Mouse (Mus musculus) embryonic facial prominence, embryonic 11.5 days (tissue): Measurements from ENCODE around the gene Gm42906. TPM values are rescaled to one million over a fixed set of nuclear protein-coding genes. Genes with fewer than 3 reads are reported as not detected.
A peak's percentile ranks its signal among the peaks of the same experiment; 100 is the strongest.

Source experiments
- ATAC-seq: fragments of 200-750 bp; cut with Nextera tagmentation; replicated peaks from 2 replicates; pipeline ENCODE4 v1.8.0; 2017; ENCODE audit warnings: low read depth; ENCODE audit not compliant: insufficient number of reproducible peaks, low FRiP score, low TSS enrichment
- DNase-seq: peaks from one replicate; pipeline ENCODE4 v3.0.0-alpha.2; 2015; ENCODE audit warnings: low spot score
- H3K27ac ChIP-seq: fragments of 300-500 bp; sonication (generic); replicated peaks from 2 replicates; pipeline ENCODE4 v1.5.1; 2014; ENCODE audit warnings: mild to moderate bottlenecking, low read depth, low read length, control low read depth
- H3K27me3 ChIP-seq: fragments of 300-500 bp; sonication (generic); 2 replicates; pipeline ENCODE4 v1.6.1; 2014; ENCODE audit warnings: mild to moderate bottlenecking, low read length, moderate library complexity, mixed read lengths; ENCODE audit not compliant: control insufficient read depth, insufficient read depth
- H3K36me3 ChIP-seq: fragments of 300-500 bp; sonication (generic); replicated peaks from 2 replicates; pipeline ENCODE4 v1.6.1; 2014; ENCODE audit warnings: low read depth, mild to moderate bottlenecking, low read length, moderate library complexity, mixed read lengths; ENCODE audit not compliant: control insufficient read depth, insufficient read depth
- H3K4me1 ChIP-seq: fragments of 300-500 bp; sonication (generic); 2 replicates; pipeline ENCODE4 v1.6.1; 2014; ENCODE audit warnings: low read length, mixed read lengths; ENCODE audit not compliant: control insufficient read depth, insufficient read depth
- H3K4me2 ChIP-seq: fragments of 300-500 bp; sonication (generic); 2 replicates; pipeline ENCODE4 v1.6.1; 2014; ENCODE audit warnings: low read depth, mild to moderate bottlenecking, control low read depth, low read length, moderate library complexity
- H3K4me3 ChIP-seq: fragments of 300-500 bp; sonication (generic); 2 replicates; pipeline ENCODE4 v1.5.1; 2014; ENCODE audit warnings: low read depth, low read length, control low read depth
- H3K9ac ChIP-seq: fragments of 300-500 bp; sonication (generic); replicated peaks from 2 replicates; pipeline ENCODE4 v1.6.1; 2014; ENCODE audit warnings: mild to moderate bottlenecking, control low read depth, low read length
- H3K9me3 ChIP-seq: fragments of 300-500 bp; sonication (generic); replicated peaks from 2 replicates; pipeline ENCODE4 v1.6.1; 2016; ENCODE audit warnings: mild to moderate bottlenecking, low read length, inconsistent platforms, mixed read lengths; ENCODE audit not compliant: control insufficient read depth
- WGBS: fragments of 180-500 bp; shearing (Covaris S2); extraction: QIAGEN DNeasy Blood & Tissue Kit; methylation state at CpG from one replicate; pipeline ENCODE4 v1.1.7; 2014; 5-methylcytosine and 5-hydroxymethylcytosine counted together
- polyA plus RNA-seq: library from polyadenylated mRNA; unstranded; fragments of >200 nt; fragmentation: Nextera tagmentation; extraction: Ambion mirVana; gene quantifications from 2 replicates; pipeline ENCODE4 v1.2.1, GENCODE M21; 2014

Gene Gm42906
- polyA plus RNA-seq, 1 experiment from 2014 or later = not detected

GRCm38 (mm10) chr5:151026069-151026468 lies 401.9 kb downstream of the Gm42906 start:
- H3K27ac ChIP-seq = no peak overlapping the region
- H3K9me3 ChIP-seq = no peaks in the 10 kb centered on the region
- H3K4me3 ChIP-seq = no peak overlapping the region
- ATAC-seq (no peak), DNase-seq (no peak)
- H3K9ac ChIP-seq = no peak overlapping the region
- WGBS = 93% methylated on average over 4 of the region's 4 CpGs
- H3K4me1 ChIP-seq = no peaks in the 10 kb centered on the region; the same call in 1 of the 2 replicates
- H3K27me3 ChIP-seq = no peaks in the 10 kb centered on the region
- no peak overlapping the region for H3K4me2 ChIP-seq
- no peaks in the 10 kb centered on the region for H3K36me3 ChIP-seq

- H3K9ac ChIP-seq = no peak overlapping the region
- DNase-seq (no peak), ATAC-seq (no peak)
- H3K4me1 ChIP-seq = no peaks in the 10 kb centered on the region; the same call in 1 of the 2 replicates
- no peaks in the 10 kb centered on the region for H3K27me3 ChIP-seq
- WGBS = 70% methylated on average over 2 of the region's 2 CpGs
- no peak overlapping the region for H3K27ac ChIP-seq
- no peak overlapping the region for H3K4me2 ChIP-seq
- no peaks in the 10 kb centered on the region for H3K9me3 ChIP-seq
- H3K36me3 ChIP-seq = no peaks in the 10 kb centered on the region
- H3K4me3 ChIP-seq = no peak overlapping the region
Measured at GRCm38 (mm10) chr5:151024483-151024882, 403.5 kb downstream of the Gm42906 start.

GRCm38 (mm10) chr5:151023461-151023860 lies 404.5 kb downstream of the Gm42906 start:
- Histone ChIP-seq H3K36me3 (no peaks in the 10 kb centered on the region), H3K4me3 (no peak overlapping the region), H3K9me3 (no peaks in the 10 kb centered on the region), H3K27ac (no peak overlapping the region), H3K27me3 (no peaks in the 10 kb centered on the region), H3K9ac (peak overlapping the region; percentile 23), H3K4me2 (no peak overlapping the region), H3K4me1 (no peaks in the 10 kb centered on the region; the same call in 1 of the 2 replicates)
- DNase-seq (peak; percentile 66), ATAC-seq (no peak)
- 7% methylated on average over 8 of the region's 8 CpGs for WGBS

GRCm38 (mm10) chr5:151022939-151023338 lies 405.0 kb downstream of the Gm42906 start:
- DNase-seq (no peak), ATAC-seq (no peak)
- H3K4me3 ChIP-seq = no peak overlapping the region
- H3K27me3 ChIP-seq = no peaks in the 10 kb centered on the region
- 32% methylated on average over 1 of the region's 1 CpGs for WGBS
- H3K36me3 ChIP-seq = no peaks in the 10 kb centered on the region
- no peak overlapping the region for H3K9ac ChIP-seq
- H3K27ac ChIP-seq = no peak overlapping the region
- H3K4me2 ChIP-seq = no peak overlapping the region
- no peaks in the 10 kb centered on the region for H3K9me3 ChIP-seq
- H3K4me1 ChIP-seq = no peaks in the 10 kb centered on the region; the same call in 1 of the 2 replicates

GRCm38 (mm10) chr5:151022026-151022425 lies 405.9 kb downstream of the Gm42906 start:
- DNase-seq (no peak), ATAC-seq (no peak)
- Histone ChIP-seq H3K36me3 (no peaks in the 10 kb centered on the region), H3K4me2 (no peak overlapping the region), H3K4me3 (no peak overlapping the region), H3K9me3 (no peaks in the 10 kb centered on the region), H3K9ac (no peak overlapping the region), H3K4me1 (no peaks in the 10 kb centered on the region), H3K27me3 (no peaks in the 10 kb centered on the region), H3K27ac (no peak overlapping the region)
- 81% methylated on average over 7 of the region's 7 CpGs for WGBS

GRCm38 (mm10) chr5:151020831-151021230 lies 407.1 kb downstream of the Gm42906 start:
- DNase-seq = no peak
- Histone ChIP-seq H3K4me2 (no peak overlapping the region), H3K27me3 (no peaks in the 10 kb centered on the region), H3K36me3 (no peaks in the 10 kb centered on the region), H3K27ac (no peak overlapping the region), H3K9me3 (no peaks in the 10 kb centered on the region), H3K4me3 (no peak overlapping the region), H3K9ac (no peak overlapping the region), H3K4me1 (no peaks in the 10 kb centered on the region)
- ATAC-seq = no peak
- 81% methylated on average over 14 of the region's 14 CpGs for WGBS

GRCm38 (mm10) chr5:151020031-151020820 lies 407.7 kb downstream of the Gm42906 start:
- Histone ChIP-seq H3K27ac (no peak overlapping the region), H3K27me3 (no peaks in the 10 kb centered on the region), H3K9me3 (no peaks in the 10 kb centered on the region), H3K9ac (no peak overlapping the region), H3K36me3 (no peaks in the 10 kb centered on the region), H3K4me3 (no peak overlapping the region), H3K4me2 (no peak overlapping the region), H3K4me1 (no peaks in the 10 kb centered on the region)
- ATAC-seq (no peak), DNase-seq (no peak)
- WGBS = 65% methylated on average over 13 of the region's 13 CpGs

- DNase-seq (no peak), ATAC-seq (no peak)
- Histone ChIP-seq H3K27me3 (no peaks in the 10 kb centered on the region), H3K4me2 (no peak overlapping the region), H3K4me1 (no peaks in the 10 kb centered on the region), H3K9me3 (no peaks in the 10 kb centered on the region), H3K9ac (no peak overlapping the region), H3K27ac (no peak overlapping the region), H3K36me3 (no peaks in the 10 kb centered on the region), H3K4me3 (no peak overlapping the region)
- 57% methylated on average over 5 of the region's 5 CpGs for WGBS
Measured at GRCm38 (mm10) chr5:151018959-151019358, 409.0 kb downstream of the Gm42906 start.
